Mouse (Mus musculus): Measurements from ENCODE around the gene Trpm7. TPM values are rescaled to one million over a fixed set of nuclear protein-coding genes. Genes with fewer than 3 reads are reported as not detected.

The Trpm7 gene
- polyA plus RNA-seq, 1 experiment from 2014 or later, result 28.4 TPM

DNA sequence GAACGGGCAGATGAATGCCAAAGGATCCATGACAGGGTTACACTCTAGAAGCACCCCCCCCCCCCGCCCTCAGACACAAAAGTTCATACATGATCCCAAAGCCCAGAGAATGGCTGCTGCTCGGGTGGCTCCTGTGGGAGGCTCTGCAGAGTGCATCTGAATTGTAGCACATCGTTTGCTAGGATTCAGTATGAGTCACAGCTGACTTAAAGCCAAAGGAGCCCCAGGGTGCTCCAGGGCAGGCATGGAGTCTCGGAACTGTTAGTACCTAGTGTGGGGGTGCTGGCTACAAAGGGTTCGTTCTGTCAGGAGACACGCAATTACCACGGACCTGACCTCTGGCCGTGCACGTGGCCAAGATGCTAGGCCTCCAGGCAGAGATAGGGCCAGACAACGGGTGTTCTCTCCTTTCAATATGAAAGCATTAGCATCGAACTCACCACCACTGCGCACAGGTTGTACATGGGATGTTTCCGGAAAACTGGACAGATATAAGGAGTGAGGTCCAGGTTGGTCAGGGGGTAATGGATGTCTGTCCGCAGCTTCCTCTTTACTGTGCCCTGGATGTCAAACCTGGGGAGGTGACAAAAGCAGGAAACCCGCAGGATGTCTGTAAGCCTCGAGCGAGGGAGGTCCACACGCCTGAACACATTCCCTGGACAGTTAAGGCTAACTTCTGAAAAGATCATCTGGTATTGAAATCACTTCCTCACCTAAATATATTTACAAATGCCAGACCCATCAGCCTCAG is 106.4 kb downstream of the Trpm7 start:
- no peak for ATAC-seq (ENCODE audit: low FRiP score, low read depth)
- H3K36me3 ChIP-seq, result no peaks in the 10 kb centered on the region
- no peak overlapping the region for H3K9ac ChIP-seq
- no peak overlapping the region for H3K4me2 ChIP-seq
- H3K4me3 ChIP-seq, result no peak overlapping the region
- peaks cover 7% of the 10 kb centered on the region; the same call in 1 of the 2 replicates for H3K4me1 ChIP-seq (replicated peaks)
- no peaks in the 10 kb centered on the region for H3K27me3 ChIP-seq
- no peaks in the 10 kb centered on the region for H3K9me3 ChIP-seq
- no peak overlapping the region for H3K27ac ChIP-seq (replicated peaks)
- WGBS, result 78% methylated on average over 19 of the region's 19 CpGs

DNA sequence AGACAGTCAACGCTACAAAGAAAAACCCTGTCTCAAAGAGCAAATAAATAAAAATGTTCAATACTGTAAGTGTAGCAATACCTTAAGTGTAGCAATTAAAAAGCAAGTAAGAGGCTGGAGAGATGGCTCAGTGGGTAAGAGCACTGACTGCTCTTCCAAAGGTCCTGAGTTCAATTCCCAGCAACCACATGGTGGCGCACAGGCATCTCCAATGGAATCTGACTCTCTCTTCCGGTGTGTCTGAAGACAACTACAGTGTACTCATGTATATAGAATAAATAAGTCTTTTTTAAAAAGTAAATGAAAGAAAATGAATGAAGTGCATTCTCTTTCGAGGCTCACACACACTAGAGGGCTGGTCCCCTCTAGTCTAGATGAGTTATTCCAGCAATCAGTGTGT is 107.8 kb downstream of the Trpm7 start:
- Histone ChIP-seq H3K4me2 (no peak overlapping the region), H3K36me3 (peaks cover under 1% of the 10 kb centered on the region; the same call in 1 of the 2 replicates), H3K27ac (replicated peaks) (no peak overlapping the region), H3K4me1 (replicated peaks) (peaks cover 7% of the 10 kb centered on the region; the same call in 1 of the 2 replicates), H3K4me3 (no peak overlapping the region), H3K27me3 (no peaks in the 10 kb centered on the region), H3K9ac (no peak overlapping the region), H3K9me3 (no peaks in the 10 kb centered on the region)
- ATAC-seq (ENCODE audit: low FRiP score, low read depth), result no peak
- 76% methylated on average over 4 of the region's 4 CpGs for WGBS

DNA sequence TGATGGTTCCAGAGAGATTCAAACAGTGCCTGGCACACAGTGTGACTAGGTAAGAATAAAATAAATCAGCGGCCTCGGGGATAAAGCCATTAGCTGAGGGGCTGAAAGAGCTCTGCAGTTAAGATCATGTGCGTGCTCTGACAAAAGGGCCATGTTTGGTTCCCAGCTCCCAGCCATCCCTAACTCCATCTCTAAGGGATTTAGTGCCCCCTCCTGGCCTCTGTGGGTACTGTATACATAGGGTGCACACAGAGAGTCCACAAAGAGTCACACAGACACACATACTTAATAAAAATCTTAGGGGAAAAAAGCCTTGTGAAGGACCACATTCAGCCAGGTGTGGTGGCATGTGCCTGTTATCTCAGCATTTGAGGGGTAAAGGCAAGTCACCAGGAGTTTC is 108.4 kb downstream of the Trpm7 start:
- ATAC-seq (ENCODE audit: low FRiP score, low read depth), result no peak
- no peak overlapping the region for H3K4me2 ChIP-seq
- H3K9me3 ChIP-seq, result no peaks in the 10 kb centered on the region
- 95% methylated on average over 3 of the region's 3 CpGs for WGBS
- no peak overlapping the region for H3K27ac ChIP-seq (replicated peaks)
- H3K4me3 ChIP-seq, result no peak overlapping the region
- no peaks in the 10 kb centered on the region for H3K27me3 ChIP-seq
- peaks cover 7% of the 10 kb centered on the region; the same call in 1 of the 2 replicates for H3K4me1 ChIP-seq (replicated peaks)
- H3K9ac ChIP-seq, result no peak overlapping the region
- peaks cover 6% of the 10 kb centered on the region; the same call in 1 of the 2 replicates for H3K36me3 ChIP-seq

DNA sequence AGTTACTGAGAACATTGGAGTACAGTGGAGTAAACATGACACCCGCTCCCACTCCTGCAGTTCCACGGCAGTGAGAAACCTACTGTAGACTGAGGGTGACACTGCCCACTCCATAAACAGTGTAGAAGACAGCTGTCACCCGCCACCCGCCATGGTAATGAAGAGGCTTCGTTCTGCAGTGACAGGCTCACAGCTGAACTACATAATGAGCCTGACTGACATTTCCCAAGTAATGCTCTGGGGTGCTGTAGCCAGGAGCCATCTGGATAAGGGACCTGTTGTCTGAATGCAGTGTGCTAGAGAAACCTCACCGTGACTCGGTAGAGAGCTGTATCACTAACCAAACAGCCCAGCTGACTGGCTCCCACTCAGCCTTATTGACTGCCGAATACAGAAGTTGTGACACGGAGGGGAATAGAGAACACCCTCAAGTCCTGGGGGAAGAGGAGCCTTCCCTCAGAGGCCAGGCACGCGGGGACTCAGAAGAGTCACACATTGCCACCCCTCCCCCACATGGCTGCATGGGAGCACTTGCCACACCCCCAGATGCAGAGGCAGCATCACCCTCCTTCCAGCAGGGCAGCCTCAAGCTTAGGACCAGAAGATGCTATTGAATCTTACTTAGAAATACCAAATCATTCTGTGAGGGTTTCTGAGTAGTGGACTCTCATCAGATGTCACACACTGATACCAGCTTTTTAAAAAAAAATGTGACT is 110.0 kb downstream of the Trpm7 start:
- Histone ChIP-seq H3K36me3 (peaks cover 22% of the 10 kb centered on the region), H3K27ac (replicated peaks) (no peak overlapping the region), H3K9me3 (no peaks in the 10 kb centered on the region), H3K9ac (no peak overlapping the region), H3K4me1 (replicated peaks) (peaks cover 7% of the 10 kb centered on the region; the same call in 1 of the 2 replicates), H3K4me3 (no peak overlapping the region), H3K4me2 (peak overlapping the region; percentile 30), H3K27me3 (no peaks in the 10 kb centered on the region)
- ATAC-seq (ENCODE audit: low FRiP score, low read depth), result peak; percentile 45; the same call in 1 of the 2 replicates
- 41% methylated on average over 11 of the region's 11 CpGs for WGBS

DNA sequence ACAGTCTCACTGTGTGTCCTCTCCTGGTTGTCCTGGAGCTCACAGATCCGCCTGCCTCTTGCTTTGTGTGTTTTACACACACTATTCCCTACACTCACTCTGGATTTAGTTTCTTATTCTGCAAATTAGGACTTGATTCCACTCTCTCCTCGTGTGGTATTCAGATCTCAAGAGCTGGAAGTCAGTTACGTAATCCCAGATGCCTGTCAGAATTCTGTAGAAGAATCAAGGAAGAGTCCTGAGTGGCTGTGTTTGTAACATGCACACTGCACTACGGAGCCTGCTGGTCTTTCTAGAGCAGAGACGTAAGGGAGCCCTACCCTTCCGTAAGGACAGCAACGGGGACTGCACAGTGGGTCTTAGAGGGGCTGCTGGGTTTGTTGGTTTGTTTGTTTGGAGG is 116.7 kb downstream of the Trpm7 start:
- WGBS, result 95% methylated on average over 7 of the region's 7 CpGs
- no peaks in the 10 kb centered on the region for H3K27me3 ChIP-seq
- no peak overlapping the region for H3K4me2 ChIP-seq
- H3K9ac ChIP-seq, result no peak overlapping the region
- no peaks in the 10 kb centered on the region for H3K4me1 ChIP-seq (replicated peaks)
- no peaks in the 10 kb centered on the region for H3K9me3 ChIP-seq
- H3K27ac ChIP-seq (replicated peaks), result no peak overlapping the region
- H3K36me3 ChIP-seq, result peaks cover 81% of the 10 kb centered on the region
- no peak for ATAC-seq (ENCODE audit: low FRiP score, low read depth)
- H3K4me3 ChIP-seq, result no peak overlapping the region

DNA sequence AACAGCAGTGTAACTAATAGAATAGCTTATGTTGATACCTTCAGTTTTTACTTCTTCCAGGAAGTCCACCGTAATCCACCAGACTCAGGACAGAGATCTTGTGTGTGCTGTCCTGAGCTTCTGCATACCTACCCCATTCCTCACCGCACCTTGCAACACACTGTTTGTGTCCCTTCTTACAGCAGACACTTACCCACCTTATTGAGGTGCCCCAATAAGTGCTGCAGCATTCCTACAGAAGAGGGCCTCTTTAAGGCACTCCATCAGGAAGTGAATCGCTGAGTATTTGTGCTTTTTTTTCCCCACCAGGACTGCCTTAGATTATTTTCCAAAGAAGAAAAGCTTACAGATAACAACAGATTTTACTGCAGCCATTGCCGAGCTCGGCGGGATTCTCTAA is 120.4 kb downstream of the Trpm7 start:
- H3K36me3 ChIP-seq, result peaks cover 84% of the 10 kb centered on the region
- H3K9me3 ChIP-seq, result no peaks in the 10 kb centered on the region
- H3K27me3 ChIP-seq, result no peaks in the 10 kb centered on the region
- no peak overlapping the region for H3K4me2 ChIP-seq
- WGBS, result 96% methylated on average over 6 of the region's 6 CpGs
- ATAC-seq (ENCODE audit: low FRiP score, low read depth), result no peak
- H3K4me1 ChIP-seq (replicated peaks), result no peaks in the 10 kb centered on the region
- no peak overlapping the region for H3K4me3 ChIP-seq
- no peak overlapping the region for H3K9ac ChIP-seq
- H3K27ac ChIP-seq (replicated peaks), result no peak overlapping the region

DNA sequence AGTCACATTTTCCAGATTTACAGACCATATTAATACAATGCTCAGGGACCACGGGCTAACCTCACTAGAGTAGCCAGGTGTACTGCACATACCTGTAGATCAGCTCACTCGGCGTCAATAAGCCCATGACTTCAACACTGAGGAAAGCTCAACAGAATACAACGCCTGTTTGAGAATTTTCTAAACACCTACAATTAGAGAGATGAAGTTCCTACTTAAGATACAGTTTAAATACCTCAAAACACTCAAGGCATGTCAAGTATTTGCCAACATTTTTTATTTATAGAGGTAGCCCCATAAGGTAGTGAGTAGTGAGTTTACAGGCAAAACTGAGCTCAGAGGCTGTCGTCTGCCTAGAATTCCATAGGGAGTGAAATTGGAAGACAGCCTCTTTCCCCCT is 132.6 kb downstream of the Trpm7 start:
- Histone ChIP-seq H3K4me3 (no peak overlapping the region), H3K9ac (no peak overlapping the region), H3K27ac (replicated peaks) (no peak overlapping the region), H3K4me1 (replicated peaks) (no peaks in the 10 kb centered on the region), H3K36me3 (peaks cover 66% of the 10 kb centered on the region), H3K9me3 (no peaks in the 10 kb centered on the region), H3K4me2 (no peak overlapping the region), H3K27me3 (no peaks in the 10 kb centered on the region)
- ATAC-seq (ENCODE audit: low FRiP score, low read depth), result no peak
- 91% methylated on average over 5 of the region's 5 CpGs for WGBS

Small RNA genes lying within 50 kb of the gene (microRNA-seq; reads per million reads assigned to microRNA genes)
- 1.1 reads per million for gene Mir3473g

Other genes starting within 250 kb of the Trpm7 start
- 37.3 and 45.1 TPM in 2 replicates for gene Gabpb1, start 199.9 kb downstream of the Trpm7 start, polyA plus RNA-seq (2015; fragmentation: Nextera tagmentation; extraction: Ambion mirVana)
- gene Usp8, start 168.9 kb downstream of the Trpm7 start, polyA plus RNA-seq (2015; fragmentation: Nextera tagmentation; extraction: Ambion mirVana), result 28.9 and 29.6 TPM in 2 replicates
- 2.0 and 2.4 TPM in 2 replicates for gene Usp50, start 92.8 kb downstream of the Trpm7 start, polyA plus RNA-seq (2015; fragmentation: Nextera tagmentation; extraction: Ambion mirVana)
- gene Sppl2a, start 57.0 kb upstream of the Trpm7 start, polyA plus RNA-seq (2015; fragmentation: Nextera tagmentation; extraction: Ambion mirVana), result 30.4 and 32.9 TPM in 2 replicates
- gene Ap4e1, start 132.5 kb upstream of the Trpm7 start, polyA plus RNA-seq (2015; fragmentation: Nextera tagmentation; extraction: Ambion mirVana), result 11.2 and 12.3 TPM in 2 replicates
- 29.3 and 33.0 TPM in 2 replicates for gene Blvra, start 194.4 kb upstream of the Trpm7 start, polyA plus RNA-seq (2015; fragmentation: Nextera tagmentation; extraction: Ambion mirVana)

Data from hindbrain, embryonic 15.5 days (tissue).